Mouse (Mus musculus): ENCODE measurements around the gene Mnx1. TPM values are rescaled to one million over a fixed set of nuclear protein-coding genes. Genes with fewer than 3 reads are reported as not detected.
"Not testable (repeated sequence)": the region's sequence is repeated elsewhere in the genome, so short reads cannot be mapped to it uniquely, and the experiment has no call there.

The Mnx1 gene
- polyA plus RNA-seq, 1 experiment from 2014 or later, result 0.08 TPM

DNA sequence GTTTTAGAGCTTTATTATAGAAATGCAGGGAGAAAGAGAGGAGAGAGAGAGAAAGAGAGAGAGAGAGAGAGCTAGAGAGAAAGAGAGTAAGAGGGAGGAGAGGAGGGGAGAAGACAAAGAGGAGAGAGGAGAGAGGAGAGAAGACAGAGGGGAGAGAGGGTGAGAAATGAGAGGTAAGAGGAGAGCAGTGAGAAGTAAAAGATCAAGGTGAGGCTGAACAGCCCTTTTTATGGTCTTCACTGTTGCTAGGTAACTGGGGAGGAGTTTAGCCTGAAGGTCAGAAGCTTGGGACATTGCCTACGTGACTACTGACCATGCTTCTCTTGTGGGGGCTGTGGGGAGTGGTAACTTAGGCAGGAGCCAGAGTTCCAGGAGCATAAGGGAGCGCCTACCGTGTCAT is 54.9 kb downstream of the Mnx1 start:
- 77% methylated on average over 3 of the region's 3 CpGs for WGBS
- H3K27ac ChIP-seq (ENCODE audit: poor library complexity, severe bottlenecking); H3K4me3 ChIP-seq; H3K36me3 ChIP-seq; H3K4me2 ChIP-seq; H3K9me3 ChIP-seq (replicated peaks); ATAC-seq (ENCODE audit: insufficient number of reproducible peaks, low FRiP score); H3K27me3 ChIP-seq (replicated peaks); H3K9ac ChIP-seq; H3K4me1 ChIP-seq (replicated peaks): not testable (repeated sequence)

Other genes starting within 250 kb of the Mnx1 start
- gene Lmbr1, start 100.1 kb downstream of the Mnx1 start, polyA plus RNA-seq (2016; fragmentation: Nextera tagmentation; extraction: Ambion mirVana), result 14.0 and 14.3 TPM in 2 replicates
- gene Nom1, start 43.8 kb downstream of the Mnx1 start, polyA plus RNA-seq (2016; fragmentation: Nextera tagmentation; extraction: Ambion mirVana), result 19.0 and 23.6 TPM in 2 replicates
- gene Ube3c, start 90.8 kb upstream of the Mnx1 start, polyA plus RNA-seq (2016; fragmentation: Nextera tagmentation; extraction: Ambion mirVana), result 34.2 and 35.8 TPM in 2 replicates

Measured in heart, embryonic 12.5 days (tissue).